Mouse (Mus musculus) small intestine, adult 2 months (tissue): Measurements from ENCODE around the gene Trmt13. TPM values are rescaled to one million over a fixed set of nuclear protein-coding genes. Genes with fewer than 3 reads are reported as not detected.

ENCODE experiments used
- H3K27ac ChIP-seq: fragments of 200-500 bp; 2 replicates; pipeline ENCODE4 v1.5.1; 2012; ENCODE audit warnings: low read depth, low read length, control low read depth, inconsistent platforms; ENCODE audit not compliant: insufficient read depth
- H3K27me3 ChIP-seq: fragments of 200-500 bp; 2 replicates; pipeline ENCODE4 v1.6.1; 2012; ENCODE audit warnings: mild to moderate bottlenecking, moderate library complexity, low read length, inconsistent platforms; ENCODE audit not compliant: control insufficient read depth, insufficient read depth
- H3K36me3 ChIP-seq: fragments of 200-500 bp; 2 replicates; pipeline ENCODE4 v1.6.1; 2012; ENCODE audit warnings: mild to moderate bottlenecking, low read length, control low read depth, inconsistent platforms; ENCODE audit not compliant: control insufficient read depth, insufficient read depth
- H3K4me1 ChIP-seq: fragments of 200-500 bp; 2 replicates; pipeline ENCODE4 v1.6.1; 2012; ENCODE audit warnings: low read length, inconsistent platforms, mixed read lengths; ENCODE audit not compliant: control insufficient read depth, insufficient read depth, insufficient read length
- H3K4me3 ChIP-seq: fragments of 200-500 bp; 2 replicates; pipeline ENCODE4 v1.5.1; 2012; ENCODE audit warnings: low read depth, mild to moderate bottlenecking, control low read depth, inconsistent platforms, low read length, moderate library complexity
- CTCF ChIP-seq: fragments of 200-500 bp; IDR thresholded peaks from 2 replicates; pipeline ENCODE4 v1.5.1; 2012; ENCODE audit warnings: low read depth, mild to moderate bottlenecking, control low read depth, inconsistent platforms, low read length, moderate library complexity, mixed read lengths; ENCODE audit not compliant: insufficient replicate concordance, insufficient read length; ENCODE audit errors: extremely low read depth
- POLR2A ChIP-seq: fragments of 200-500 bp; IDR thresholded peaks from 2 replicates; pipeline ENCODE4 v1.6.1; 2012; ENCODE audit warnings: low read depth, mild to moderate bottlenecking, control low read depth, inconsistent platforms, low read length, moderate library complexity
- WGBS: fragments of 180-500 bp; shearing (Covaris S2); methylation state at CpG from one replicate; pipeline ENCODE4 v1.1.7; 2018; 5-methylcytosine and 5-hydroxymethylcytosine counted together
- polyA plus RNA-seq: library from polyadenylated mRNA; depleted of rRNA; stranded (reverse); fragments of >200 nt; gene quantifications from 2 replicates; pipeline ENCODE4 v1.2.3, GENCODE M21; 2012

The Trmt13 gene
- polyA plus RNA-seq, 1 experiment = 1.2 TPM

- Histone ChIP-seq H3K4me1 (peaks cover 2% of the 10 kb centered on the region; the same call in 1 of the 2 replicates), H3K27ac (no peak overlapping the region), H3K27me3 (no peaks in the 10 kb centered on the region), H3K4me3 (no peak overlapping the region), H3K36me3 (peaks cover 5% of the 10 kb centered on the region; the same call in 1 of the 2 replicates)
- WGBS = 81% methylated on average over 5 of the region's 5 CpGs
- no peak for TF ChIP-seq CTCF
- no peak for TF ChIP-seq POLR2A
These were observed 13.4 kb downstream of the Trmt13 start for GRCm38 (mm10) chr3:116601005-116601404.

GRCm38 (mm10) chr3:116599705-116600104 lies 14.7 kb downstream of the Trmt13 start:
- H3K4me1 ChIP-seq = peaks cover 2% of the 10 kb centered on the region; the same call in 1 of the 2 replicates
- peaks cover 1% of the 10 kb centered on the region; the same call in 1 of the 2 replicates for H3K36me3 ChIP-seq
- no peak for TF ChIP-seq POLR2A
- no peak for TF ChIP-seq CTCF
- no peaks in the 10 kb centered on the region for H3K27me3 ChIP-seq
- H3K4me3 ChIP-seq = no peak overlapping the region
- WGBS = 23% methylated on average over 2 of the region's 2 CpGs
- peak overlapping the region; percentile 11; the same call in 1 of the 2 replicates for H3K27ac ChIP-seq

GRCm38 (mm10) chr3:116595603-116595991 lies 18.8 kb downstream of the Trmt13 start:
- H3K27ac ChIP-seq = peak overlapping the region; percentile 1; the same call in 1 of the 2 replicates
- peaks cover 2% of the 10 kb centered on the region; the same call in 1 of the 2 replicates for H3K4me1 ChIP-seq
- 2% methylated on average over 10 of the region's 10 CpGs for WGBS
- peaks cover 6% of the 10 kb centered on the region for H3K36me3 ChIP-seq
- TF ChIP-seq POLR2A = no peak
- TF ChIP-seq CTCF = no peak
- H3K4me3 ChIP-seq = peak overlapping the region; percentile 87
- no peaks in the 10 kb centered on the region for H3K27me3 ChIP-seq

GRCm38 (mm10) chr3:116594728-116595602 lies 19.4 kb downstream of the Trmt13 start, which contains the start of gene Sass6:
Gene Sass6 (plus strand): TSS chr3:116594982.
- Histone ChIP-seq H3K27me3 (no peaks in the 10 kb centered on the region), H3K4me1 (peaks cover 2% of the 10 kb centered on the region; the same call in 1 of the 2 replicates), H3K36me3 (peaks cover 9% of the 10 kb centered on the region), H3K4me3 (peak within 1 kb of the TSS; percentile 87), H3K27ac (peak within 1 kb of the TSS; percentile 55)
- under 1% methylated on average over 65 of the region's 65 CpGs for WGBS
- TF ChIP-seq CTCF = no peak
- no peak; the same call in 1 of the 2 replicates for TF ChIP-seq POLR2A

- TF ChIP-seq POLR2A (no peak), CTCF (peak; percentile 25; the same call in 1 of the 2 replicates)
- under 1% methylated on average over 22 of the region's 22 CpGs for WGBS
- peaks cover 16% of the 10 kb centered on the region for H3K36me3 ChIP-seq
These were observed 20.2 kb downstream of the Trmt13 start for GRCm38 (mm10) chr3:116594076-116594727.

GRCm38 (mm10) chr3:116582201-116582600 lies 32.2 kb downstream of the Trmt13 start:
- no peaks in the 10 kb centered on the region for H3K27me3 ChIP-seq
- H3K4me3 ChIP-seq = no peak overlapping the region
- H3K4me1 ChIP-seq = no peaks in the 10 kb centered on the region
- WGBS = 93% methylated on average over 9 of the region's 9 CpGs
- no peak for TF ChIP-seq CTCF
- TF ChIP-seq POLR2A = no peak
- H3K36me3 ChIP-seq = peaks cover 50% of the 10 kb centered on the region
- H3K27ac ChIP-seq = no peak overlapping the region

More at GRCm38 (mm10) chr3:116594076-116594727, 20.2 kb downstream of the Trmt13 start:
- peak overlapping the region; percentile 87 for H3K4me3 ChIP-seq
- H3K27ac ChIP-seq = peak overlapping the region; percentile 55
- peaks cover 2% of the 10 kb centered on the region; the same call in 1 of the 2 replicates for H3K4me1 ChIP-seq
- H3K27me3 ChIP-seq = no peaks in the 10 kb centered on the region
